Mouse (Mus musculus) left cerebral cortex, adult 11 months (tissue): ENCODE results near the gene BC035947.
A peak's percentile ranks its signal among the peaks of the same experiment; 100 is the strongest.
"Not testable (repeated sequence)": the region's sequence is repeated elsewhere in the genome, so short reads cannot be mapped to it uniquely, and the experiment has no call there.

Experiments used
- DNase-seq: peaks from one replicate; pipeline ENCODE4 v3.0.0; 2022; ENCODE audit warnings: low spot score

Gene BC035947

GRCm38 (mm10) chr1:78501856-78502255 lies 10.1 kb downstream of the BC035947 start:
- not testable (repeated sequence) for DNase-seq

GRCm38 (mm10) chr1:78501036-78501435 lies 10.9 kb downstream of the BC035947 start:
- no peak for DNase-seq

- no peak for DNase-seq
Observed at GRCm38 (mm10) chr1:78490143-78490542, 21.8 kb downstream of the BC035947 start.

- DNase-seq = peak; percentile 91
Observed at GRCm38 (mm10) chr1:78488752-78489492, 23.0 kb downstream of the BC035947 start, which contains the start of gene Farsb. Gene Farsb (minus strand): TSS chr1:78488897.

- no peak for DNase-seq
Observed at GRCm38 (mm10) chr1:78488427-78488751, 23.6 kb downstream of the BC035947 start.

GRCm38 (mm10) chr1:78484361-78484760 lies 27.6 kb downstream of the BC035947 start:
- DNase-seq = no peak

- no peak for DNase-seq
Observed at GRCm38 (mm10) chr1:78483430-78483829, 28.5 kb downstream of the BC035947 start.

GRCm38 (mm10) chr1:78472441-78472840 lies 39.5 kb downstream of the BC035947 start:
- DNase-seq = no peak

GRCm38 (mm10) chr1:78454659-78455058 lies 57.3 kb downstream of the BC035947 start:
- DNase-seq = peak; percentile 19

- DNase-seq = no peak
Observed at GRCm38 (mm10) chr1:78453886-78454285, 58.1 kb downstream of the BC035947 start.

- no peak for DNase-seq
Observed at GRCm38 (mm10) chr1:78452544-78452943, 59.4 kb downstream of the BC035947 start.

- DNase-seq = no peak
Observed at GRCm38 (mm10) chr1:78451070-78451854, 60.7 kb downstream of the BC035947 start.

GRCm38 (mm10) chr1:78448091-78448490 lies 63.9 kb downstream of the BC035947 start:
- no peak for DNase-seq
